Mouse (Mus musculus): ENCODE measurements around the gene Taf3. TPM values are rescaled to one million over a fixed set of nuclear protein-coding genes. Genes with fewer than 3 reads are reported as not detected.

Taf3 gene
- total RNA-seq, 2 experiments from 2014 or later, result 12.0 to 14.0 TPM

DNA sequence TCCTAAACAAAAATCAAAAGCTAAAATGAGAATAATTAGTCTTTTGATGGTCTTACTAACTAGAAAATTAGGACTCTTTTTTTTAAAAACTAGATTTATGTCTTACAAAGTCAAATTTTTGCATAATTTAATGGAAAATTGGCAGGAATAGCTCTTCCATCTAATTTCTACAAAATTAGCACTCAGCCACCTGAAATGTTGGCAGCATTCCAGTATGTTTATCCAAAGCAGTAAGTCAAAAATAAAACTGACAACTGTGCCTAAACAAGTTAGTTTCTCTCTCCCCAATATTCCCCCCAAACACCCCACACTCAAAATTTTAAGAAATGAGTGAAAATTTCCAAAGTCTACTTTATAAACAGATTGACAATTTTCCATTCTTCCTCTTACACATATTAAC, 85.5 kb downstream of the Taf3 start:
- intact Hi-C loops (cut with DNase I), result no loop called here
- DNase-seq, result no peak

GRCm38 (mm10) chr2:9961708-9962107, 86.7 kb downstream of the Taf3 start:
- intact Hi-C loops (cut with DNase I), result no loop called here
- no peak for DNase-seq

DNA sequence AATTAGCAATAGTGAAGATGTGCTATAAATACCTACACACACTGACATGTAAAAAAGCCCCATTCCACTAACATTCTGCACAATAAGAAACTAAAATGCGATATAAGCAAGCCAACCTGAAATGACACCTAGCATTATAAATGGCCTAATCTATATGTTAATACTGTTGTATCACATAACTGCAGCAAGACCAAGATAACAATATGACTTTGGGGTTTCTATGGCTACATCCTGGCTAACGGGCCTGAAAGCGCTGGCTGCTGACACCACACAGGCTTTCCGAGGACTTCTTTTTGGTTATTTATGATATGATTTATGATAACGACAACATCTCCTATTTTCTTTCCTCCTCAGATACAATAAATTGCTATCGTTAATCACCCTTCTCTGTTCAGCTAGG, 90.4 kb downstream of the Taf3 start:
- no peak for DNase-seq
- intact Hi-C loops (cut with DNase I), result no loop called here

- intact Hi-C loops (cut with DNase I), result no loop called here
- DNase-seq, result no peak
Observed at GRCm38 (mm10) chr2:9956546-9956945, 91.8 kb downstream of the Taf3 start.

GRCm38 (mm10) chr2:9955576-9956535, 92.5 kb downstream of the Taf3 start:
- intact Hi-C loops (cut with DNase I), result no loop called here
- no peak for DNase-seq

DNA sequence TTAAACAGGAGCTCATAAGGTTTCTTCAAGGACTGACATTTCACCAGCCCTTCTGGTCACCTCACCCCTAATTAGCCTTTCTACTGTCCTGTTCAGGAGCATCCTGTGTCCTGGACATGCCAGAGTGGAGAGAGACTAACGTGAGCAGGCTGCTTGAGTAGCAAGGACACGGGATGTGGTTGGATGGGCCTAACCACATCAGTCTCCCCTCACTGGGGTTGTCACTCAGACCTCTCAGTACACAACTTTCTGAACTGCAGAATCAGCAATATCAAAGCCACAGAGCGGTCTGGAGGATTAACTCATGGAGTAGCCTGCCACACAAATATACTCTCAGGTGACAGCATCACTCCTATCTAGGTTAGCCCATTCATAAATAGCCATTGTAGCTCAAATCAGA, 101.7 kb downstream of the Taf3 start:
- intact Hi-C loops (cut with DNase I), result no loop called here
- no peak for DNase-seq

- intact Hi-C loops (cut with DNase I), result no loop called here
- no peak for DNase-seq
Observed at GRCm38 (mm10) chr2:9945611-9946010, 102.8 kb downstream of the Taf3 start.

GRCm38 (mm10) chr2:9943011-9943410, 105.4 kb downstream of the Taf3 start:
- no peak for DNase-seq
- intact Hi-C loops (cut with DNase I), result no loop called here

DNA sequence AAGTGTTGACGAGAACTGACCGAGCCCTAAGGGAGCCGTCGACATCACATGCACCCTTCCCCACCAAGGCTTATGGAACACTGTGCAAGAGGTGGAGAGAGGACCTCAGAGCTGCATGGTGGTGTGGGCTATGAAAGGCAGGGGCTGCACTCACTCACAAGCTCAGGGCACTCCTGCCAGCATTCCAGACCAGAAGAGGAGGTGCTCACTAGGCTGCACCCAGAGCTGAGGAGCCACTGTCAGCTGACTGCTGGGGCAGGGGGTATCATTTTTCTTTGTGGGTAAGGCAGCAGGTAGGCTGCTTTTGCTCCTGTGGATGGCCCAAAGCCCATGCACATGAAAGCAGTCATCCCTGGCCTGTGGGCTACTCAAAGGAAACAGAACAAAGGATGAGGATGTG, 109.1 kb downstream of the Taf3 start:
- intact Hi-C loops (cut with DNase I), result no loop called here
- DNase-seq, result no peak

DNA sequence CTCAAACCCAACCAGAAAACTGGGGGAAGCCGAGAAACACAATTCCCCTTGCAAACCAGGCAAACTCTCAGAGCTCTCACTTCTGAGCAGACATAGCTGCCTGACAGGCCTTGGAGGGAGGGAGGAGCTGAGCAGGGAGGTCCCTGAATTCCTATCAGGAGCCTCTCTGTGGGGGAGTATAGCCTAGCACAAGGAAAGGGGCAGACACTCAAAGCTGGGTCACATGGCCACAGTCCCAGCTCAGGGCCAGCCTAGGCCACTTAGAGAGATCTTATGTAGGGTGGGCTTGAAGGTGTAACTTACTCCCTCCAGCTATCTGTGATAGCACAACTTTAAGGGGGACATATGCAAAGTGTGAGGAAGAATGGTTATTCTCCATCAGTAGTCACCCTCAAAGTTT, 112.4 kb downstream of the Taf3 start:
- no peak for DNase-seq
- intact Hi-C loops (cut with DNase I), result no loop called here

GRCm38 (mm10) chr2:9926905-9927283, 121.5 kb downstream of the Taf3 start:
- no peak for DNase-seq
- intact Hi-C loops (cut with DNase I), result no loop called here

GRCm38 (mm10) chr2:9926194-9926904, 122.0 kb downstream of the Taf3 start:
- intact Hi-C loops (cut with DNase I), result no loop called here
- no peak for DNase-seq

DNA sequence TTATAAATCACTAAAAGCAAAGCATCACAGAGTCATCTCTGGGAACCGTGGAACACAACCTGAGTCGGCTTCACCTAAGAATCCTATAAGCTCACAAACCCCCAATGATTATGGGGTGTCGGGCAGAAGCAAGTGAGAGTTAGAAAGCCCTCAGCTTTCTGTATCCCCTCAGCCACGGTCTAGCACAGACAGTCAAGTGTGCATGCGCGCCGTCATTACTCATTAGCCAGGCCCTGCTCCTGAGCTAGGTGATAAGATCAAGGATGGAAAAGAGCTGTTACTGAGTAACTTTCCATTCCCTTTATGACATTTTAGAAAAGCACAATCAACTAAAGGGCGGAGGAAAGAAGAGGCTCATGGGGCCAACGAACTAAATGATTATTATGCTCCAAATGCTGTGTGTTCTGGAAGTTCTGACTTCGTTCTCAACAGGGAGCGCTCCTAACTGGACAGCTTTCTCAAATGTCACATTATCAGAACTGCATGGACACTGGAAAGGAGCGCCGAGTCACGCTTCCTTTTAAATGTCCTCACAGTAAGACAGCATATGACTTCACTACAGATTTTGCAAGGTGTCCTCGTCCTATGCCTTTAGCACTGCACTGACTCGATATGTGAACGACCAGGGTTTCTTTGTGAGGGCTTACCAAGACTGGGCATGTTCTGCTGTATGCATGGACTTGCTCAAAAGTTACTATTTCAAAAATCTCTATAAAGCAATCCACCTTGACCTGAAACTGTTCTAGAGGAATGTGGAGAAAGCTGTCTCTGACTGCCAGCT, 129.5 kb downstream of the Taf3 start:
- intact Hi-C loops (cut with DNase I), result no loop called here
- no peak for DNase-seq

GRCm38 (mm10) chr2:9917602-9918001, 130.8 kb downstream of the Taf3 start:
- intact Hi-C loops (cut with DNase I), result no loop called here
- DNase-seq, result no peak

DNA sequence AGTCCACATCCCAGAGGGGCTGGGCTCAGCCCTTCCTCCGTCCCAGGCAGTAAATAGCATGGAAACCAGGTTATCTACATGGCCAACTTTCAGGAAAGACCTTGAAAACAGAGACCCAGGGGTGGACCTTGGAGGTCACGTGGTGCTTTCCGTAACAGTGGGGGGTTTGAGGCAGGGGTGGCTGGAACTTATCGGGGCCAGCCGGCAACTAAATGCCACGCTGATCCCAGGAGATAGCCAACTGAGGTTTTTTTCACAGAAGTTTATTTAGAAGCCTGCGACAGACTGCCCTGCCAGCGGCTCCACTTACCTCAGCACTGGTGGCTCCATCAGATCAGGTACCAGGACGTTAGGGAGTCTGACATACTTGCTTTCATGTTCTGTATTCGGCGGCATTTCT, 142.4 kb downstream of the Taf3 start:
- DNase-seq, result no peak
- intact Hi-C loops (cut with DNase I), result no loop called here

- no peak for DNase-seq
- intact Hi-C loops (cut with DNase I), result no loop called here
Observed at GRCm38 (mm10) chr2:9903854-9904560, 144.4 kb downstream of the Taf3 start.

- intact Hi-C loops (cut with DNase I), result no loop called here
- DNase-seq, result no peak
Observed at GRCm38 (mm10) chr2:9897846-9898245, 150.6 kb downstream of the Taf3 start.

- no peak for DNase-seq
- intact Hi-C loops (cut with DNase I), result no loop called here
Observed at GRCm38 (mm10) chr2:9896097-9896770, 152.2 kb downstream of the Taf3 start.

DNA sequence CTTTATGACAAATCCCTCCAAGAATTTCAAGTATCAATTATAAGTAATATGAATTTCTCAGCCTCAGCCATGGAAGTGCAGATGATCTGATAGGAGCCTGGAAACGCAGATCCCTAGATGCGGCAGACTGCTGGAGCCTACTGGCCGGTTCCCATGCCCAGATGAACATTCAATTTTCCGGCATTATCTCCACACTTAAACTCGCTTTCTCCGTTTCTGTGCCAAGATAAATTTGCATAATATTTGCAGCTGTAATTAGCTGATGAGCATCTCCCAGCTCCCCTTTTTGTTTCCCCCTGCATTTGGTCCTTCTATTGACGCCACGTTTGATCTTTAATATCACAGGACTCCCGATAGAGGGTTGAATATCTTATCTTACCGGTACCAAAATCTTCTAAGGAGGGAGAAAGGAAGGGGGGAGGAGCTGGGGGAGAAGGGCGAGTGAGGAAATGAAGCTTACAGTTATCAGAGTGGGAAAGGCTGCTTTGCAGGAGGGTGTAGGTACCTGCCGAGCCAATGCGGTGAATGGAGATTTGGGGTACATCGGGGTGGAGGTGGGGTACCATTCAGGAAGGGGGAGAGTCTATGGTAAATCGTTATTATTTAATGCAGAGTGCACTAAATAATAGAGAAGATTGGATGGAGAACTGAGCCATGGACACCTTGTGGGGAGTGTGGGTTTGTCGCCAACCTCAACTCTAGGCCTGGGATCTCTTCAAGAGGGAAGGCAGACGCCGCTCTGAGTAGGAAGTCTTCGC, 153.4 kb downstream of the Taf3 start:
- intact Hi-C loops (cut with DNase I), result no loop called here
- no peak for DNase-seq

Data from left cerebral cortex, postnatal 4 days (tissue).